Mouse (Mus musculus) neural tube, embryonic 14.5 days (tissue): ENCODE data around the gene Gfm1. TPM values are rescaled to one million over a fixed set of nuclear protein-coding genes. Genes with fewer than 3 reads are reported as not detected.

ENCODE experiments used
- ATAC-seq: fragments of 200-750 bp; cut with Nextera tagmentation; 2 replicates; pipeline ENCODE4 v1.8.0; 2017; ENCODE audit warnings: low read depth, mild to moderate bottlenecking, moderate TSS enrichment, moderate library complexity
- H3K27ac ChIP-seq: fragments of 300-500 bp; sonication (generic); 2 replicates; pipeline ENCODE4 v1.5.1; 2014; ENCODE audit warnings: low read depth, mild to moderate bottlenecking, control low read depth, low read length, moderate library complexity, mixed read lengths
- H3K27me3 ChIP-seq: fragments of 300-500 bp; sonication (generic); 2 replicates; pipeline ENCODE4 v1.6.1; 2014; ENCODE audit warnings: low read length; ENCODE audit not compliant: control insufficient read depth, insufficient read depth
- H3K36me3 ChIP-seq: fragments of 300-500 bp; sonication (generic); 2 replicates; pipeline ENCODE4 v1.6.1; 2014; ENCODE audit warnings: low read length, mixed read lengths; ENCODE audit not compliant: control insufficient read depth, insufficient read depth
- H3K4me1 ChIP-seq: fragments of 300-500 bp; sonication (generic); 2 replicates; pipeline ENCODE4 v1.6.1; 2014; ENCODE audit warnings: low read length; ENCODE audit not compliant: control insufficient read depth, insufficient read depth
- H3K4me2 ChIP-seq: fragments of 300-500 bp; sonication (generic); 2 replicates; pipeline ENCODE4 v1.6.1; 2014; ENCODE audit warnings: mild to moderate bottlenecking, low read depth, low read length, control low read depth
- H3K4me3 ChIP-seq: fragments of 300-500 bp; sonication (generic); 2 replicates; pipeline ENCODE4 v1.5.1; 2014; ENCODE audit warnings: low read depth, low read length, control low read depth, mixed read lengths
- H3K9ac ChIP-seq: fragments of 300-500 bp; sonication (generic); replicated peaks from 2 replicates; pipeline ENCODE4 v1.6.1; 2014; ENCODE audit warnings: low read depth, mild to moderate bottlenecking, control low read depth, low read length, mixed read lengths
- H3K9me3 ChIP-seq: fragments of 300-500 bp; sonication (generic); 2 replicates; pipeline ENCODE4 v1.6.1; 2016; ENCODE audit warnings: low read length; ENCODE audit not compliant: control insufficient read depth
- WGBS: fragments of 180-500 bp; shearing (Covaris S2); extraction: QIAGEN DNeasy Blood & Tissue Kit; methylation state at CpG from one replicate; pipeline ENCODE4 v1.1.7; 2014; 5-methylcytosine and 5-hydroxymethylcytosine counted together
- polyA plus RNA-seq: library from polyadenylated mRNA; unstranded; fragments of >200 nt; fragmentation: Nextera tagmentation; extraction: Ambion mirVana; gene quantifications from 2 replicates; pipeline ENCODE4 v1.2.1, GENCODE M21; 2014

The Gfm1 gene
- polyA plus RNA-seq, 1 experiment from 2014 or later = 31.3 TPM

GRCm38 (mm10) chr3:67490156-67490555 is 60.3 kb downstream of the Gfm1 start:
- no peak overlapping the region for H3K9ac ChIP-seq

GRCm38 (mm10) chr3:67492086-67492869 is 62.4 kb downstream of the Gfm1 start:
- Histone ChIP-seq H3K36me3 (no peaks in the 10 kb centered on the region), H3K27me3 (no peaks in the 10 kb centered on the region), H3K4me2 (no peak overlapping the region), H3K4me3 (no peak overlapping the region), H3K27ac (no peak overlapping the region), H3K9me3 (no peaks in the 10 kb centered on the region), H3K4me1 (no peaks in the 10 kb centered on the region), H3K9ac (no peak overlapping the region)
- no peak for ATAC-seq
- WGBS = 80% methylated on average over 8 of the region's 8 CpGs

More at GRCm38 (mm10) chr3:67490156-67490555, 60.3 kb downstream of the Gfm1 start:
- H3K36me3 ChIP-seq = no peaks in the 10 kb centered on the region
- H3K27me3 ChIP-seq = no peaks in the 10 kb centered on the region
- no peak overlapping the region for H3K4me2 ChIP-seq
- H3K9me3 ChIP-seq = no peaks in the 10 kb centered on the region
- ATAC-seq = no peak
- no peak overlapping the region for H3K4me3 ChIP-seq
- no peak overlapping the region for H3K27ac ChIP-seq
- WGBS = 60% methylated on average over 4 of the region's 4 CpGs
- H3K4me1 ChIP-seq = no peaks in the 10 kb centered on the region

GRCm38 (mm10) chr3:67493132-67493531 is 63.2 kb downstream of the Gfm1 start:
- Histone ChIP-seq H3K27me3 (no peaks in the 10 kb centered on the region), H3K36me3 (no peaks in the 10 kb centered on the region), H3K27ac (no peak overlapping the region), H3K4me1 (no peaks in the 10 kb centered on the region), H3K4me3 (no peak overlapping the region), H3K9me3 (no peaks in the 10 kb centered on the region), H3K4me2 (no peak overlapping the region), H3K9ac (no peak overlapping the region)
- 80% methylated on average over 8 of the region's 8 CpGs for WGBS
- no peak for ATAC-seq

- H3K27me3 ChIP-seq = no peaks in the 10 kb centered on the region
- 70% methylated on average over 10 of the region's 10 CpGs for WGBS
Measured at GRCm38 (mm10) chr3:67496310-67496709, 66.4 kb downstream of the Gfm1 start.

GRCm38 (mm10) chr3:67497998-67498397 is 68.1 kb downstream of the Gfm1 start:
- no peak overlapping the region for H3K4me2 ChIP-seq
- 87% methylated on average over 2 of the region's 2 CpGs for WGBS
- H3K9me3 ChIP-seq = no peaks in the 10 kb centered on the region
- no peak overlapping the region for H3K9ac ChIP-seq
- no peak for ATAC-seq
- H3K4me3 ChIP-seq = no peak overlapping the region
- no peak overlapping the region for H3K27ac ChIP-seq
- H3K36me3 ChIP-seq = no peaks in the 10 kb centered on the region
- no peaks in the 10 kb centered on the region for H3K4me1 ChIP-seq
- no peaks in the 10 kb centered on the region for H3K27me3 ChIP-seq

More at GRCm38 (mm10) chr3:67496310-67496709, 66.4 kb downstream of the Gfm1 start:
- ATAC-seq = no peak
- Histone ChIP-seq H3K4me2 (no peak overlapping the region), H3K4me1 (no peaks in the 10 kb centered on the region), H3K27ac (no peak overlapping the region), H3K4me3 (no peak overlapping the region), H3K36me3 (no peaks in the 10 kb centered on the region), H3K9ac (no peak overlapping the region), H3K9me3 (no peaks in the 10 kb centered on the region)

- ATAC-seq = no peak
- Histone ChIP-seq H3K27ac (no peak overlapping the region), H3K9ac (no peak overlapping the region), H3K9me3 (no peaks in the 10 kb centered on the region), H3K27me3 (no peaks in the 10 kb centered on the region), H3K4me3 (no peak overlapping the region), H3K36me3 (no peaks in the 10 kb centered on the region), H3K4me1 (no peaks in the 10 kb centered on the region), H3K4me2 (no peak overlapping the region)
- WGBS = 86% methylated on average over 8 of the region's 8 CpGs
Measured at GRCm38 (mm10) chr3:67498773-67499405, 69.0 kb downstream of the Gfm1 start.

GRCm38 (mm10) chr3:67499406-67499791 is 69.5 kb downstream of the Gfm1 start:
- Histone ChIP-seq H3K36me3 (no peaks in the 10 kb centered on the region), H3K9ac (no peak overlapping the region), H3K27me3 (no peaks in the 10 kb centered on the region), H3K4me1 (no peaks in the 10 kb centered on the region), H3K4me2 (no peak overlapping the region), H3K27ac (no peak overlapping the region), H3K4me3 (no peak overlapping the region), H3K9me3 (no peaks in the 10 kb centered on the region)
- 95% methylated on average over 4 of the region's 4 CpGs for WGBS
- ATAC-seq = no peak

GRCm38 (mm10) chr3:67503878-67504277 is 74.0 kb downstream of the Gfm1 start:
- no peak for ATAC-seq
- Histone ChIP-seq H3K4me2 (no peak overlapping the region), H3K27ac (no peak overlapping the region), H3K27me3 (no peaks in the 10 kb centered on the region), H3K9ac (no peak overlapping the region), H3K4me3 (no peak overlapping the region), H3K9me3 (no peaks in the 10 kb centered on the region), H3K4me1 (no peaks in the 10 kb centered on the region), H3K36me3 (no peaks in the 10 kb centered on the region)
- WGBS = 10% methylated on average over 3 of the region's 3 CpGs

- Histone ChIP-seq H3K27ac (no peak overlapping the region), H3K27me3 (no peaks in the 10 kb centered on the region), H3K9ac (no peak overlapping the region), H3K36me3 (no peaks in the 10 kb centered on the region), H3K4me2 (no peak overlapping the region), H3K4me1 (no peaks in the 10 kb centered on the region), H3K4me3 (no peak overlapping the region), H3K9me3 (no peaks in the 10 kb centered on the region)
- ATAC-seq = no peak
- 81% methylated on average over 2 of the region's 2 CpGs for WGBS
Measured at GRCm38 (mm10) chr3:67505286-67505685, 75.4 kb downstream of the Gfm1 start.
